Comparison of ENCODE assay signal across 16 mouse cellular contexts in the genomic region with DNA sequence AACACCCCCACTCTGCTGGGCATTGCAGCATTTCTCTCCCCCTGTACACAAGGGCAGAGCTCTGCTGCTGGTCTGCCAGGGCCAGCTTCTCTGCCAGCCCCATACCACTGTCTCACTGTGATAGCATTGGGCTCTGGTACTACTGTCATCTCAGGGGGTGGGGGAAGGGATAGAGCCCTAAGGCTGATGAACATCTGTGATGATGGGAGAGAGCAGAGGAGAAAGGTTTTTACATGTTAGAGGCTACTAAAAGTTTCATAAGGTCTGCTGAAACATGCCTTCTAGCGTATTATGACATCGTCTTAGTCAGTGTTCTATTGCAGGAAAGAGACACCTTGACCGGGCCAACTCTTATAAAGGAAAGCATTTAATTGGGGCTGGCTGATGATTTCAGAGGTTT.
"Had no signal": no experiment of that assay in that cellular context is flagged by ENCODE, and none has a peak within 500 bp of the region (broad histone marks: within the 10 kb centered on the region; RNA-seq: fewer than 3 reads in every experiment).

No protein-coding gene starts in this region.

- H3K36me3 ChIP-seq: neural tube, embryonic 12.5 days; neural tube, embryonic 13.5 days; neural tube, embryonic 15.5 days; stomach, embryonic 15.5 days had no signal

- H3K27ac ChIP-seq: neural tube, embryonic 12.5 days; neural tube, embryonic 13.5 days; neural tube, embryonic 15.5 days; stomach, embryonic 15.5 days; stomach, postnatal 0 days had no signal

- H3K4me2 ChIP-seq: neural tube, embryonic 12.5 days; neural tube, embryonic 13.5 days; neural tube, embryonic 15.5 days; stomach, embryonic 15.5 days had no signal

- H3K27me3 ChIP-seq: neural tube, embryonic 12.5 days; neural tube, embryonic 13.5 days; neural tube, embryonic 15.5 days; stomach, embryonic 15.5 days had no signal

- H3K4me1 ChIP-seq: neural tube, embryonic 12.5 days; neural tube, embryonic 13.5 days; stomach, embryonic 15.5 days had no signal

- H3K4me3 ChIP-seq: neural tube, embryonic 12.5 days; neural tube, embryonic 13.5 days; neural tube, embryonic 15.5 days; stomach, embryonic 15.5 days had no signal

- H3K9me3 ChIP-seq: neural tube, embryonic 12.5 days; neural tube, embryonic 15.5 days; stomach, embryonic 15.5 days had no signal

- DNase-seq: right cerebral cortex, adult 18-20 months; right cerebral cortex, postnatal 14 days; right cerebral cortex, postnatal 25 days; right cerebral cortex, postnatal 4 days; spleen, adult 18-20 months; thymus, adult 18-20 months; thymus, adult 2 months; thymus, postnatal 14 days; thymus, postnatal 25 days; thymus, postnatal 36 days; thymus, postnatal 4 days had no signal

- H3K9ac ChIP-seq: neural tube, embryonic 12.5 days; neural tube, embryonic 13.5 days; neural tube, embryonic 15.5 days; stomach, embryonic 15.5 days had no signal
